In genomic region chr2:156658751-156659150, GRCm38 (mm10) we compare ENCODE assay signal across 12 mouse cellular contexts. TPM values are rescaled to one million over a fixed set of nuclear protein-coding genes. Genes with fewer than 3 reads are reported as not detected.
DNase-seq lines count a peak whose midpoint lies in the region; ATAC-seq lines count a peak whose summit lies in the region.
"Had no signal": no experiment of that assay in that cellular context is flagged by ENCODE, and none has a peak within 500 bp of the region (broad histone marks: within the 10 kb centered on the region; RNA-seq: fewer than 3 reads in every experiment).

No protein-coding gene starts in this region.

- 62% methylated on average over 7 of the region's 7 CpGs for WGBS in hindbrain, embryonic 10.5 days
- WGBS in hindbrain, embryonic 12.5 days = 68% methylated on average over 7 of the region's 7 CpGs

- no peak overlapping the region for H3K27ac ChIP-seq in hindbrain, embryonic 10.5 days
- no peak overlapping the region for H3K27ac ChIP-seq in hindbrain, embryonic 12.5 days
- H3K27ac ChIP-seq: midbrain, embryonic 12.5 days; neural tube, embryonic 13.5 days had no signal

- no peak for ATAC-seq in hindbrain, embryonic 12.5 days (ENCODE audit: low FRiP score)
- ATAC-seq in activated CD4-positive, CD25-positive, alpha-beta regulatory T cell, adult 4 months = no peak

- no peaks in the 10 kb centered on the region for H3K9me3 ChIP-seq in hindbrain, embryonic 10.5 days
- H3K9me3 ChIP-seq in hindbrain, embryonic 12.5 days (replicated peaks) = no peaks in the 10 kb centered on the region
- H3K9me3 ChIP-seq: G1E; midbrain, embryonic 12.5 days; neural tube, embryonic 13.5 days had no signal

- no peaks in the 10 kb centered on the region for H3K27me3 ChIP-seq in hindbrain, embryonic 10.5 days (ENCODE audit: insufficient read depth, poor library complexity, severe bottlenecking)
- H3K27me3 ChIP-seq in hindbrain, embryonic 12.5 days = peaks cover 4% of the 10 kb centered on the region; the same call in 1 of the 2 replicates
- H3K27me3 ChIP-seq: neural tube, embryonic 13.5 days had no signal

- no peaks in the 10 kb centered on the region for H3K36me3 ChIP-seq in hindbrain, embryonic 10.5 days
- no peaks in the 10 kb centered on the region for H3K36me3 ChIP-seq in hindbrain, embryonic 12.5 days
- H3K36me3 ChIP-seq: G1E; midbrain, embryonic 12.5 days; neural tube, embryonic 13.5 days had no signal

- 0 out of 2 replicates have a peak, but pooled peaks cover 7% of the 10 kb centered on the region for H3K4me1 ChIP-seq in hindbrain, embryonic 10.5 days (replicated peaks)
- no peaks in the 10 kb centered on the region for H3K4me1 ChIP-seq in hindbrain, embryonic 12.5 days
- H3K4me1 ChIP-seq: midbrain, embryonic 12.5 days; neural tube, embryonic 13.5 days had no signal

- peak; percentile 21 for DNase-seq in hindbrain, embryonic 10.5 days (ENCODE audit: low spot score)
- DNase-seq in testis, postnatal 10 days (ENCODE audit: low spot score) = peak; percentile 62
- no peak for DNase-seq in testis, postnatal 14 days (ENCODE audit: low spot score)
- DNase-seq in layer of hippocampus, adult 8-10 months (ENCODE audit: low spot score in 2 of 2) = peak; percentile 44 to 54
- DNase-seq in spleen, postnatal 4 days (ENCODE audit: low spot score in 2 of 2) = no peak
- DNase-seq: kidney, adult 11 months; lung, adult 18-20 months had no signal

- H3K9ac ChIP-seq in hindbrain, embryonic 12.5 days = no peak overlapping the region
- H3K9ac ChIP-seq: midbrain, embryonic 12.5 days; neural tube, embryonic 13.5 days had no signal

- no peak overlapping the region for H3K4me3 ChIP-seq in hindbrain, embryonic 10.5 days
- H3K4me3 ChIP-seq in hindbrain, embryonic 12.5 days = no peak overlapping the region
- H3K4me3 ChIP-seq: midbrain, embryonic 12.5 days; neural tube, embryonic 13.5 days had no signal

- H3K4me2 ChIP-seq in hindbrain, embryonic 12.5 days (replicated peaks) = no peak overlapping the region
- H3K4me2 ChIP-seq: midbrain, embryonic 12.5 days; neural tube, embryonic 13.5 days had no signal

RNA-seq across cellular contexts. Expression of gene Dlgap4, which starts 45.2 kb away (rescaled TPM):
- polyA plus RNA-seq in hindbrain, embryonic 10.5 days (2016; fragmentation: Nextera tagmentation; extraction: Ambion mirVana) = 133 and 197 TPM in 2 replicates
- polyA plus RNA-seq in hindbrain, embryonic 12.5 days (2016; fragmentation: Nextera tagmentation; extraction: Ambion mirVana) = 202 and 215 TPM in 2 replicates
- total RNA-seq in layer of hippocampus, adult 8-10 months (2022) = 100 to 1,000 TPM; 180 to 193 (median 189) TPM
- polyA plus RNA-seq in activated CD4-positive, CD25-positive, alpha-beta regulatory T cell, adult 4 months (2017; shearing (Covaris generic)) = 10 to 100 TPM; 56.8 to 71.9 TPM

Comparison
In these comparisons a context has a peak if more than half of its experiments do, and no peak if none do; other contexts are left out.
1. DNase-seq: peak in hindbrain, embryonic 10.5 days (single experiment), testis, postnatal 10 days (single experiment) and layer of hippocampus, adult 8-10 months (2 of 2); none in testis, postnatal 14 days (single experiment) and spleen, postnatal 4 days (0 of 2).